In genomic region chr6:85620826-85621225, GRCm38 (mm10) we compare ENCODE assay signal across 18 mouse cellular contexts. TPM values are rescaled to one million over a fixed set of nuclear protein-coding genes. Genes with fewer than 3 reads are reported as not detected.
DNase-seq lines count a peak whose midpoint lies in the region; TF ChIP-seq lines count a peak whose summit lies in the region.
"Had no signal": no experiment of that assay in that cellular context is flagged by ENCODE, and none has a peak within 500 bp of the region (broad histone marks: within the 10 kb centered on the region; RNA-seq: fewer than 3 reads in every experiment).

No protein-coding gene starts in this region.

- intact Hi-C loops in left cerebral cortex, adult 2 months (cut with DNase I), result no loop called here

- TF ChIP-seq CTCF in left cerebral cortex, adult 2 months (IDR thresholded peaks at IDR 0.05), result no peak

- no peak overlapping the region for H3K4me3 ChIP-seq in left cerebral cortex, adult 2 months
- H3K4me3 ChIP-seq: embryonic facial prominence, embryonic 13.5 days; forebrain, embryonic 12.5 days; heart, embryonic 15.5 days; hindbrain, embryonic 13.5 days had no signal

- no peak overlapping the region for H3K27ac ChIP-seq in left cerebral cortex, adult 2 months
- H3K27ac ChIP-seq: embryonic facial prominence, embryonic 13.5 days; forebrain, embryonic 12.5 days; heart, embryonic 15.5 days; hindbrain, embryonic 13.5 days; hindbrain, postnatal 0 days had no signal

- DNase-seq in adipocyte (ENCODE audit: low spot score), result peak; percentile 37
- peak; percentile 27 for DNase-seq in cerebellum, adult 11 months
- DNase-seq in cerebellum, adult 8-10 months, result peak; percentile 43
- peak; percentile 37 to 47 for DNase-seq in cerebellum, postnatal 25 days
- DNase-seq in heart, adult 8-10 months (ENCODE audit: low spot score), result no peak
- no peak for DNase-seq in ovary, postnatal 14 days (ENCODE audit: low spot score)
- no peak for DNase-seq in left cerebral cortex, adult 2 months (ENCODE audit: extremely low spot score in 1 of 2, low spot score in 2 of 2)
- DNase-seq: adrenal gland, adult 8-10 months; adrenal gland, postnatal 36 days; gastrocnemius, postnatal 10 days; heart, adult 18-20 months; heart, postnatal 14 days; kidney, adult 11 months had no signal

RNA-seq across cellular contexts. Expression of gene Alms1, which starts 33.5 kb away (rescaled TPM):
- 1 to 10 TPM; 2.0 to 2.1 (median 2.0) TPM for total RNA-seq in heart, adult 8-10 months (2022)
- total RNA-seq in left cerebral cortex, adult 2 months (2021), result 10 to 100 TPM in 1 of 2 experiments, 1 to 10 TPM in 1; 9.5 to 10.4 TPM

Comparison
In these comparisons a context has a peak if more than half of its experiments do, and no peak if none do; other contexts are left out.
1. DNase-seq: peak in adipocyte (single experiment), cerebellum, adult 11 months (single experiment), cerebellum, adult 8-10 months (single experiment) and cerebellum, postnatal 25 days (2 of 2); none in heart, adult 8-10 months (single experiment), ovary, postnatal 14 days (single experiment) and left cerebral cortex, adult 2 months (0 of 2).